ENCODE assay signal across 8 mouse cellular contexts in the genomic region with DNA sequence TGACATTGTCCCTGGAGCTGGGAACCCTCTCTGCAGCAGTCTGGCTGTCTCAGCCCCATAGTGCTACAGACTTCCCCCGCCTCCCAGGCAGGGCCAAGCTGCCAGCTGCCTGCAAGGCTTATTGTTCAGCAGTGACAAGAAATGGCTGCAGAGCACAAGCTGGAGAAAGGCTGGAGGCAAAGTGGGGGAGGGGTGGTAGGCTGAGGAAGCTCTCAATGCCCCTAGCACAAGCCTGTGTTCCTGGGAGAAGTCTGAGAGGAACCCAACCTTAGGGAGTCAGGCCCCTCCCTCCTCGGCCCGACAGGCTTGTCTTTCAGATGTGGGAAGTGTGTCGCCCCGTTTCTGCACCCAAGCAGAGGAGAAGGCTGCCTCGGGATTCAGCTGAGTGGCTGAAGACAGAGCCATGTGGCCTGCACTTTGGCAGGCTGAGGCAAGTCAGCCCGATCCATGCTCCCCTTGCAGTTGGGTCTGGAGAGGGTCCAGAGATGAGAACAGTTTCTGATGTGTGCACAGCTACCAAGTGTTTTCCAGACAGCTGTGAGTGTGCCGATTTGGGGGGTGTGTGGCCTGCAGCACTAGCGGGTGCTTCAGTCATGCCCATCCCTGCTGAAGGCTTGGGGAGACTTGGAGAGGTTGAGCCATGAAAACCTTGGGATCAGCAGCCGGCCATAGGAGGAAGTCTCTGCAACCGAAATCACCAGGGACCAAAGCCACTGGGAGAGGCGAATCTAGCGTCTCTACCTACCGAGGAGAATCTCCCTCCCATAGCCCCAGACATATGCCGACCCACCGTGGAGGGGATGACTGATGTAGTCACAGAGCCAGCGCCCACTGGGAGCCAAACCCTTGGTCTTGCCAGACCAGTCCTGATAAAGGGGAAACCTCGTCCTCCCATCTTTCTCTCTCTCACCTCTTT.
DNase-seq lines count a peak whose midpoint lies in the region; ATAC-seq lines count a peak whose summit lies in the region.

No protein-coding gene starts in this region.

- peak overlapping the region; percentile 78 for H3K27ac ChIP-seq in hindbrain, embryonic 16.5 days (ENCODE audit: low read depth, low read length)
- H3K27ac ChIP-seq in limb, embryonic 13.5 days: peak overlapping the region; percentile 58; the same call in 1 of the 2 replicates
- peak overlapping the region; percentile 80 for H3K27ac ChIP-seq in midbrain, embryonic 16.5 days (ENCODE audit: low read length)

- ATAC-seq in hindbrain, embryonic 16.5 days: peak; percentile 91
- peak; percentile 79; the same call in 1 of the 2 replicates for ATAC-seq in limb, embryonic 13.5 days (ENCODE audit: low FRiP score, low read depth)
- ATAC-seq in midbrain, embryonic 16.5 days: peak; percentile 88

- WGBS in hindbrain, embryonic 16.5 days: 5% methylated on average over 18 of the region's 18 CpGs
- 20% methylated on average over 18 of the region's 18 CpGs for WGBS in limb, embryonic 13.5 days
- WGBS in midbrain, embryonic 16.5 days: 8% methylated on average over 18 of the region's 18 CpGs

- H3K9me3 ChIP-seq in hindbrain, embryonic 16.5 days (ENCODE audit: control insufficient read depth, low read length): no peaks in the 10 kb centered on the region; the same call in 1 of the 2 replicates
- no peaks in the 10 kb centered on the region for H3K9me3 ChIP-seq in limb, embryonic 13.5 days
- no peaks in the 10 kb centered on the region for H3K9me3 ChIP-seq in midbrain, embryonic 16.5 days (replicated peaks; ENCODE audit: control insufficient read depth, low read length, poor library complexity, severe bottlenecking)

- peak overlapping the region; percentile 12 for H3K4me3 ChIP-seq in hindbrain, embryonic 16.5 days (ENCODE audit: low read length)
- peak overlapping the region; percentile 18 for H3K4me3 ChIP-seq in limb, embryonic 13.5 days
- no peak overlapping the region for H3K4me3 ChIP-seq in midbrain, embryonic 16.5 days (ENCODE audit: low read depth, low read length)

- peaks cover 22% of the 10 kb centered on the region for H3K4me1 ChIP-seq in hindbrain, embryonic 16.5 days (ENCODE audit: control insufficient read depth, insufficient read depth, low read depth, low read length)
- peaks cover 49% of the 10 kb centered on the region for H3K4me1 ChIP-seq in limb, embryonic 13.5 days
- peaks cover 22% of the 10 kb centered on the region for H3K4me1 ChIP-seq in midbrain, embryonic 16.5 days (ENCODE audit: control insufficient read depth, insufficient read depth, low read length)

- peak overlapping the region; percentile 26 for H3K4me2 ChIP-seq in hindbrain, embryonic 16.5 days (ENCODE audit: low read length)
- peak overlapping the region; percentile 53 for H3K4me2 ChIP-seq in limb, embryonic 13.5 days (replicated peaks)
- H3K4me2 ChIP-seq in midbrain, embryonic 16.5 days (ENCODE audit: low read length): peak overlapping the region; percentile 36

- no peaks in the 10 kb centered on the region for H3K27me3 ChIP-seq in hindbrain, embryonic 16.5 days (replicated peaks; ENCODE audit: control insufficient read depth, insufficient read depth, low read length)
- no peaks in the 10 kb centered on the region for H3K27me3 ChIP-seq in limb, embryonic 13.5 days
- H3K27me3 ChIP-seq in midbrain, embryonic 16.5 days (ENCODE audit: control insufficient read depth, insufficient read depth, low read depth, low read length): no peaks in the 10 kb centered on the region

- no peaks in the 10 kb centered on the region for H3K36me3 ChIP-seq in hindbrain, embryonic 16.5 days (ENCODE audit: control insufficient read depth, insufficient read depth, low read length)
- peaks cover 15% of the 10 kb centered on the region for H3K36me3 ChIP-seq in limb, embryonic 13.5 days
- H3K36me3 ChIP-seq in midbrain, embryonic 16.5 days (ENCODE audit: control insufficient read depth, insufficient read depth, low read length): no peaks in the 10 kb centered on the region

- peak overlapping the region; percentile 57 for H3K9ac ChIP-seq in hindbrain, embryonic 16.5 days (ENCODE audit: low read depth, low read length)
- H3K9ac ChIP-seq in limb, embryonic 13.5 days: peak overlapping the region; percentile 35
- peak overlapping the region; percentile 50; the same call in 1 of the 2 replicates for H3K9ac ChIP-seq in midbrain, embryonic 16.5 days (ENCODE audit: low read depth, low read length)

- peak; percentile 44 for DNase-seq in adrenal gland, postnatal 10 days
- no peak for DNase-seq in adrenal gland, adult 8-10 months
- peak; percentile 83 to 85 for DNase-seq in cerebellum, postnatal 10 days
- DNase-seq in frontal cortex, postnatal 25 days (ENCODE audit: low spot score in 2 of 2): peak; percentile 48 to 53
- DNase-seq in thymus, adult 18-20 months: peak; percentile 13 to 31
